In genomic region chr12:105546538-105546937, GRCm38 (mm10) we compare ENCODE assay signal across 14 mouse cellular contexts. TPM values are rescaled to one million over a fixed set of nuclear protein-coding genes. Genes with fewer than 3 reads are reported as not detected.
"Had no signal": no experiment of that assay in that cellular context is flagged by ENCODE, and none has a peak within 500 bp of the region (broad histone marks: within the 10 kb centered on the region; RNA-seq: fewer than 3 reads in every experiment).

No protein-coding gene starts in this region.

- H3K9me3 ChIP-seq: limb, embryonic 12.5 days; liver, embryonic 13.5 days; lung, embryonic 15.5 days; neural tube, embryonic 13.5 days had no signal

- H3K4me3 ChIP-seq: layer of hippocampus, adult 2 months; limb, embryonic 12.5 days; liver, embryonic 13.5 days; lung, embryonic 15.5 days; neural tube, embryonic 13.5 days had no signal

- H3K9ac ChIP-seq: limb, embryonic 12.5 days; liver, embryonic 13.5 days; liver, postnatal 0 days; lung, embryonic 15.5 days; neural tube, embryonic 13.5 days had no signal

- H3K27ac ChIP-seq: layer of hippocampus, adult 2 months; limb, embryonic 12.5 days; liver, embryonic 13.5 days; lung, embryonic 15.5 days had no signal

- DNase-seq: kidney, adult 8-10 months; kidney, postnatal 36 days; liver; liver, embryonic 13.5 days; right cerebral cortex, postnatal 4 days; spleen, adult 18-20 months; thymus, postnatal 4 days had no signal

- H3K27me3 ChIP-seq: liver, embryonic 13.5 days; lung, embryonic 15.5 days had no signal

- H3K36me3 ChIP-seq: limb, embryonic 12.5 days; liver, embryonic 13.5 days; lung, embryonic 15.5 days; neural tube, embryonic 13.5 days had no signal

- H3K4me2 ChIP-seq: liver, embryonic 13.5 days; lung, embryonic 15.5 days; neural tube, embryonic 13.5 days had no signal

RNA-seq across cellular contexts. Expression of gene Bdkrb2, which starts 16.5 kb away (rescaled TPM):
- polyA plus RNA-seq: liver, embryonic 13.5 days had no signal

RNA-seq across cellular contexts. Expression of gene Bdkrb1, which starts 56.3 kb away (rescaled TPM):
- polyA plus RNA-seq: kidney, embryonic 16.5 days; limb, embryonic 12.5 days; liver, postnatal 0 days; midbrain, embryonic 14.5 days; neural tube, embryonic 13.5 days had no signal
